Mouse (Mus musculus): ENCODE results near the gene Kti12. TPM values are rescaled to one million over a fixed set of nuclear protein-coding genes. Genes with fewer than 3 reads are reported as not detected.

Gene Kti12
- polyA plus RNA-seq, 1 experiment from 2014 or later, result 24.6 TPM

GRCm38 (mm10) chr4:108834115-108834970 is 13.2 kb upstream of the Kti12 start, which contains the start of gene Txndc12:
Gene Txndc12 (plus strand): TSS chr4:108834601.
- ATAC-seq (ENCODE audit: extremely low read depth, insufficient number of reproducible peaks, low FRiP score, low TSS enrichment), result peak; percentile 56; the same call in 1 of the 2 replicates
- H3K27me3 ChIP-seq (replicated peaks), result no peaks in the 10 kb centered on the region
- no peaks in the 10 kb centered on the region for H3K9me3 ChIP-seq
- H3K4me2 ChIP-seq, result peak within 1 kb of the TSS; percentile 74
- H3K4me1 ChIP-seq, result peaks cover 57% of the 10 kb centered on the region
- H3K4me3 ChIP-seq, result peak within 1 kb of the TSS; percentile 96
- under 1% methylated on average over 34 of the region's 34 CpGs for WGBS
- H3K36me3 ChIP-seq, result peaks cover 10% of the 10 kb centered on the region
- H3K9ac ChIP-seq, result peak within 1 kb of the TSS; percentile 97
- H3K27ac ChIP-seq (replicated peaks), result peak within 1 kb of the TSS; percentile 98

GRCm38 (mm10) chr4:108834971-108835311 is 12.6 kb upstream of the Kti12 start:
- peaks cover 59% of the 10 kb centered on the region for H3K4me1 ChIP-seq

GRCm38 (mm10) chr4:108835496-108835895 is 12.1 kb upstream of the Kti12 start:
- ATAC-seq (ENCODE audit: extremely low read depth, insufficient number of reproducible peaks, low FRiP score, low TSS enrichment), result no peak
- WGBS, result 49% methylated on average over 3 of the region's 3 CpGs
- no peaks in the 10 kb centered on the region for H3K27me3 ChIP-seq (replicated peaks)

More at GRCm38 (mm10) chr4:108834971-108835311, 12.6 kb upstream of the Kti12 start:
- Histone ChIP-seq H3K9ac (peak overlapping the region; percentile 97), H3K9me3 (no peaks in the 10 kb centered on the region), H3K36me3 (peaks cover 4% of the 10 kb centered on the region), H3K4me3 (peak overlapping the region; percentile 96), H3K27ac (replicated peaks) (peak overlapping the region; percentile 98), H3K27me3 (replicated peaks) (no peaks in the 10 kb centered on the region), H3K4me2 (peak overlapping the region; percentile 74)
- WGBS, result 1% methylated on average over 15 of the region's 15 CpGs
- no peak for ATAC-seq (ENCODE audit: extremely low read depth, insufficient number of reproducible peaks, low FRiP score, low TSS enrichment)

GRCm38 (mm10) chr4:108838031-108838430 is 9.6 kb upstream of the Kti12 start:
- peak overlapping the region; percentile 44 for H3K4me2 ChIP-seq
- H3K27ac ChIP-seq (replicated peaks), result peak overlapping the region; percentile 89
- ATAC-seq (ENCODE audit: extremely low read depth, insufficient number of reproducible peaks, low FRiP score, low TSS enrichment), result no peak

More at GRCm38 (mm10) chr4:108835496-108835895, 12.1 kb upstream of the Kti12 start:
- H3K9me3 ChIP-seq, result no peaks in the 10 kb centered on the region
- H3K4me2 ChIP-seq, result peak overlapping the region; percentile 74
- H3K36me3 ChIP-seq, result peaks cover 4% of the 10 kb centered on the region
- peaks cover 57% of the 10 kb centered on the region for H3K4me1 ChIP-seq
- peak overlapping the region; percentile 97 for H3K9ac ChIP-seq
- H3K4me3 ChIP-seq, result peak overlapping the region; percentile 96
- peak overlapping the region; percentile 98 for H3K27ac ChIP-seq (replicated peaks)

GRCm38 (mm10) chr4:108841920-108842578 is 5.5 kb upstream of the Kti12 start:
- peaks cover 38% of the 10 kb centered on the region for H3K4me1 ChIP-seq
- WGBS, result 62% methylated on average over 7 of the region's 7 CpGs
- no peak overlapping the region for H3K4me3 ChIP-seq
- peak overlapping the region; percentile 32; the same call in 1 of the 2 replicates for H3K27ac ChIP-seq (replicated peaks)
- ATAC-seq (ENCODE audit: extremely low read depth, insufficient number of reproducible peaks, low FRiP score, low TSS enrichment), result no peak
- H3K9ac ChIP-seq, result 0 out of 2 replicates have a peak overlapping the region, but pooled peaks have one; percentile 14
- no peaks in the 10 kb centered on the region for H3K9me3 ChIP-seq
- H3K4me2 ChIP-seq, result no peak overlapping the region
- no peaks in the 10 kb centered on the region for H3K27me3 ChIP-seq (replicated peaks)
- H3K36me3 ChIP-seq, result peaks cover 20% of the 10 kb centered on the region

More at GRCm38 (mm10) chr4:108838031-108838430, 9.6 kb upstream of the Kti12 start:
- 23% methylated on average over 4 of the region's 4 CpGs for WGBS
- Histone ChIP-seq H3K4me3 (0 out of 2 replicates have a peak overlapping the region, but pooled peaks have one; percentile 0), H3K9me3 (no peaks in the 10 kb centered on the region), H3K27me3 (replicated peaks) (no peaks in the 10 kb centered on the region), H3K36me3 (peaks cover 20% of the 10 kb centered on the region), H3K4me1 (peaks cover 50% of the 10 kb centered on the region), H3K9ac (peak overlapping the region; percentile 51; the same call in 1 of the 2 replicates)

- peaks cover 29% of the 10 kb centered on the region for H3K4me1 ChIP-seq
- H3K36me3 ChIP-seq, result peaks cover 20% of the 10 kb centered on the region
- H3K27me3 ChIP-seq (replicated peaks), result no peaks in the 10 kb centered on the region
Observed at GRCm38 (mm10) chr4:108843336-108843735, 4.2 kb upstream of the Kti12 start.

GRCm38 (mm10) chr4:108845824-108846569 is 1.6 kb upstream of the Kti12 start:
- Histone ChIP-seq H3K4me1 (peaks cover 38% of the 10 kb centered on the region), H3K9me3 (no peaks in the 10 kb centered on the region), H3K36me3 (peaks cover 25% of the 10 kb centered on the region), H3K4me2 (no peak overlapping the region), H3K9ac (no peak overlapping the region), H3K27ac (replicated peaks) (no peak overlapping the region), H3K4me3 (no peak overlapping the region), H3K27me3 (replicated peaks) (no peaks in the 10 kb centered on the region)
- 77% methylated on average over 5 of the region's 5 CpGs for WGBS
- no peak for ATAC-seq (ENCODE audit: extremely low read depth, insufficient number of reproducible peaks, low FRiP score, low TSS enrichment)

More at GRCm38 (mm10) chr4:108843336-108843735, 4.2 kb upstream of the Kti12 start:
- Histone ChIP-seq H3K4me2 (no peak overlapping the region), H3K9me3 (no peaks in the 10 kb centered on the region), H3K27ac (replicated peaks) (no peak overlapping the region), H3K9ac (0 out of 2 replicates have a peak overlapping the region, but pooled peaks have one; percentile 19), H3K4me3 (no peak overlapping the region)
- ATAC-seq (ENCODE audit: extremely low read depth, insufficient number of reproducible peaks, low FRiP score, low TSS enrichment), result no peak

- Histone ChIP-seq H3K27me3 (replicated peaks) (no peaks in the 10 kb centered on the region), H3K4me1 (peaks cover 26% of the 10 kb centered on the region), H3K4me2 (peak within 1 kb of the TSS; percentile 81), H3K4me3 (peak within 1 kb of the TSS; percentile 89), H3K9ac (peak within 1 kb of the TSS; percentile 92), H3K9me3 (no peaks in the 10 kb centered on the region), H3K36me3 (peaks cover 25% of the 10 kb centered on the region), H3K27ac (replicated peaks) (peak within 1 kb of the TSS; percentile 92)
- WGBS, result 9% methylated on average over 20 of the region's 20 CpGs
- no peak for ATAC-seq (ENCODE audit: extremely low read depth, insufficient number of reproducible peaks, low FRiP score, low TSS enrichment)
Observed at GRCm38 (mm10) chr4:108848505-108848848, 892 bp downstream of the Kti12 start, which contains the start of gene A730015C16Rik. Gene A730015C16Rik (minus strand): TSS chr4:108848619.

- Histone ChIP-seq H3K9me3 (no peaks in the 10 kb centered on the region), H3K4me1 (no peaks in the 10 kb centered on the region), H3K4me3 (no peak overlapping the region), H3K9ac (no peak overlapping the region), H3K27ac (replicated peaks) (no peak overlapping the region), H3K27me3 (replicated peaks) (no peaks in the 10 kb centered on the region), H3K4me2 (no peak overlapping the region), H3K36me3 (peaks cover 31% of the 10 kb centered on the region)
- 68% methylated on average over 7 of the region's 7 CpGs for WGBS
- ATAC-seq (ENCODE audit: extremely low read depth, insufficient number of reproducible peaks, low FRiP score, low TSS enrichment), result no peak
Observed at GRCm38 (mm10) chr4:108866806-108867205, 19.2 kb downstream of the Kti12 start.

GRCm38 (mm10) chr4:108869730-108870374 is 22.3 kb downstream of the Kti12 start:
- Histone ChIP-seq H3K4me1 (no peaks in the 10 kb centered on the region), H3K27ac (replicated peaks) (no peak overlapping the region), H3K27me3 (replicated peaks) (no peaks in the 10 kb centered on the region), H3K4me2 (no peak overlapping the region), H3K36me3 (peaks cover 4% of the 10 kb centered on the region), H3K9ac (no peak overlapping the region), H3K4me3 (no peak overlapping the region), H3K9me3 (no peaks in the 10 kb centered on the region)
- no peak for ATAC-seq (ENCODE audit: extremely low read depth, insufficient number of reproducible peaks, low FRiP score, low TSS enrichment)
- 33% methylated on average over 10 of the region's 10 CpGs for WGBS

Measured in heart, embryonic 13.5 days (tissue).